7 mouse cellular contexts compared by ENCODE assay signal in the genomic region with DNA sequence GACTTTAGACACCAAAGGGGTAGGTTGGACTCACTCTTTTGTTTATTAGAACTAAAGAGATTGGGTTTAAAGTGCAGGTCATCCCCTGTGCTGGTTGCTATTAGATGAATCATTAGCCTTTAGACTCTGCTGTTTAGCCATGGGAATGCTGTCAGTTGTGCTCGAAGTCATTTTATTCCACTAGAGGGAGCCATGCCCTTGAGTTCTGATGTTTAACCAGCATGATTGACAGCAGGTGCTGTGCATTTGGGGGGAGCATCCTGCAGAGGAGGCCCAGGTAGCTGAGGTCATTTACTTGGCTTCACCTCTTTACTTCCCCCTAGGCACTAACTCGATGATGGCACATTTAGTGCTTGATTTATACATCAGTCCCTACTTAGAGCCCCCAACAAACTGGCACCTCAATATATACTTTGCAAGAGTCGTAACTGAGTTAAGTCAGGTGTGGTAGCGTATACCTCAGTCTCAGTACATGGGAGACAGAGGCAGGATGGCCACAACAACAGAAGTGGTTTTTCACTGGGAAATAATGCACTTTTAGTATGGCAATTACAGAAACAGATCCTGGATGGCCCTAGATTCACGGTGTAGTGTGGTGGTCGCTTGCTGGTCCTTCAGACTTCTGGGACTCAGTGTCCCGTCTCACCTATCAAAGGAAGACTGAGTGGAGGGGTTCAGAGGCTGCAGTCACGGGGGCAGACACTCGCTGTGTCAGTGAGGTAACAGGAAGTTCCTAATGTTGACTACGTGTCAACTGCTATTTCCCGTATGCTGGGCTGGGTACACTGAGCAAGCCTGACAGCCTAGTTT. TPM values are rescaled to one million over a fixed set of nuclear protein-coding genes. Genes with fewer than 3 reads are reported as not detected.
A peak's percentile ranks its signal among the peaks of the same experiment; 100 is the strongest.
DNase-seq lines count a peak whose midpoint lies in the region; ATAC-seq lines count a peak whose summit lies in the region.

No protein-coding gene starts in this region.

- WGBS in forebrain, embryonic 14.5 days, result 79% methylated on average over 11 of the region's 11 CpGs

- H3K27ac ChIP-seq in forebrain, embryonic 14.5 days (ENCODE audit: low read depth, low read length), result no peak overlapping the region

- peak; percentile 26 to 35 for DNase-seq in urinary bladder, postnatal 36 days (ENCODE audit: low spot score in 2 of 2)
- no peak for DNase-seq in urinary bladder, postnatal 4 days (ENCODE audit: low spot score in 2 of 2)
- peak; percentile 70 for DNase-seq in brain, adult 2 months (ENCODE audit: low read depth, low spot score)
- peak; percentile 80 for DNase-seq in forebrain, embryonic 14.5 days (ENCODE audit: low spot score)
- peak; percentile 46 for DNase-seq in kidney, adult 18-20 months
- peak; percentile 22 for DNase-seq in liver
- peak; percentile 58 for DNase-seq in naive thymus-derived CD4-positive, alpha-beta T cell, adult 2 months (ENCODE audit: low read depth)

- H3K4me2 ChIP-seq in forebrain, embryonic 14.5 days (ENCODE audit: low read length), result no peak overlapping the region

- H3K9me3 ChIP-seq in forebrain, embryonic 14.5 days (replicated peaks; ENCODE audit: control insufficient read depth, low read length), result no peaks in the 10 kb centered on the region

- ATAC-seq in forebrain, embryonic 14.5 days, result peak; percentile 67

- no peak overlapping the region for H3K9ac ChIP-seq in forebrain, embryonic 14.5 days (ENCODE audit: low read length)

- no peaks in the 10 kb centered on the region for H3K27me3 ChIP-seq in forebrain, embryonic 14.5 days (replicated peaks; ENCODE audit: control insufficient read depth, insufficient read depth, low read length)

- no peaks in the 10 kb centered on the region for H3K4me1 ChIP-seq in forebrain, embryonic 14.5 days (ENCODE audit: control insufficient read depth, insufficient read depth, low read length)

- peaks cover 33% of the 10 kb centered on the region for H3K36me3 ChIP-seq in forebrain, embryonic 14.5 days (ENCODE audit: control insufficient read depth, insufficient read depth, low read length)

- H3K4me3 ChIP-seq in forebrain, embryonic 14.5 days (ENCODE audit: low read depth, low read length), result no peak overlapping the region

RNA-seq across cellular contexts. Expression of a gene that starts 28.2 kb away (rescaled TPM):
- polyA plus RNA-seq in forebrain, embryonic 14.5 days (2014; fragmentation: Nextera tagmentation; extraction: Ambion mirVana), result 1.3 and 1.8 TPM in 2 replicates

RNA-seq across cellular contexts. Expression of a gene that starts 28.3 kb away (rescaled TPM):
- polyA plus RNA-seq in forebrain, embryonic 14.5 days (2014; fragmentation: Nextera tagmentation; extraction: Ambion mirVana), result 40.4 and 42.2 TPM in 2 replicates

Comparison
In these comparisons a context has a peak if more than half of its experiments do, and no peak if none do; other contexts are left out.
1. DNase-seq: peak in urinary bladder, postnatal 36 days (2 of 2), brain, adult 2 months (single experiment), forebrain, embryonic 14.5 days (single experiment), kidney, adult 18-20 months (single experiment), liver (single experiment) and naive thymus-derived CD4-positive, alpha-beta T cell, adult 2 months (single experiment); none in urinary bladder, postnatal 4 days (0 of 2).